Mouse (Mus musculus): ENCODE measurements around the gene Pi16.

DNA sequence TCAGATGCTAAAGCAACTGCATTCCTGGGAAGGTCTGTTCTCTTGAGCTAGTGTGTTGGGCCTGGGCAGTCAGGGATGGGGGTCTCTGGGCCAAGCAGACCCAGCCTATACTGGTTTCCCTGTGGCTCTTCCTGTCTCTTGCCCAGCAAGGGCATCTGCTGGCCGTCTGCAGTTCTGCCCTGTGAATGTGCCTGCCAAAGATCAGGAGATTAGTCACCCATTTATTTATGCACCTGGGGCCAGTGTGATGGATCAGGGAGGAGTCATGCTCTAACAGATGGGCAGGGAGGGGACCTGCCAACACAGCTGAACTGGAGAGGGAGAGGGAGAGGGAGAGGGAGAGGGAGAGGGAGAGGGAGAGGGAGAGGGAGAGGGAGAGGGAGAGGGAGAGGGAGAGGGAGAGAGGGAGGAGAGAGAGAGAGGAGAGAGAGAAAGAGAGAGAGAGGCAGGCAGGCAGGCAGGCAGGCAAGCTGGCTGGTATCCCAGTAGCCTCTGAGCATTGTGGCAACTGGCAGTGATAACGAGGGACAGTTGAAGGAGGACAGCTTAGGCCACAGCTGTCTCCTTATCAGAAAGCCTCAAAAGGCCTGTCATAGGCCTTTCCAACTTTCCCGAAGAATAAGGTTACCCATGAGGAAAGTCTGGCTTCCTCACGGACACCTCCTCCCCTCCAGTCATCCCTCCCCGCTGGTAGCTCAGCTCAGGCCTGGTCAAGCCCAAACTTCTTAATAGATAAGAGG is 13.4 kb downstream of the Pi16 start:
- TF ChIP-seq CTCF (IDR thresholded peaks at IDR 0.05; ENCODE audit: low read depth) (peak; percentile 44), EP300 (optimal IDR thresholded peaks at IDR 0.05) (no peak)
